Mouse (Mus musculus): ENCODE data around the gene Zfp607a. TPM values are rescaled to one million over a fixed set of nuclear protein-coding genes. Genes with fewer than 3 reads are reported as not detected.
A peak's percentile ranks its signal among the peaks of the same experiment; 100 is the strongest.
"Not testable (repeated sequence)": the region's sequence is repeated elsewhere in the genome, so short reads cannot be mapped to it uniquely, and the experiment has no call there.

Zfp607a gene
- polyA plus RNA-seq, 1 experiment from 2014 or later, result 3.9 TPM

DNA sequence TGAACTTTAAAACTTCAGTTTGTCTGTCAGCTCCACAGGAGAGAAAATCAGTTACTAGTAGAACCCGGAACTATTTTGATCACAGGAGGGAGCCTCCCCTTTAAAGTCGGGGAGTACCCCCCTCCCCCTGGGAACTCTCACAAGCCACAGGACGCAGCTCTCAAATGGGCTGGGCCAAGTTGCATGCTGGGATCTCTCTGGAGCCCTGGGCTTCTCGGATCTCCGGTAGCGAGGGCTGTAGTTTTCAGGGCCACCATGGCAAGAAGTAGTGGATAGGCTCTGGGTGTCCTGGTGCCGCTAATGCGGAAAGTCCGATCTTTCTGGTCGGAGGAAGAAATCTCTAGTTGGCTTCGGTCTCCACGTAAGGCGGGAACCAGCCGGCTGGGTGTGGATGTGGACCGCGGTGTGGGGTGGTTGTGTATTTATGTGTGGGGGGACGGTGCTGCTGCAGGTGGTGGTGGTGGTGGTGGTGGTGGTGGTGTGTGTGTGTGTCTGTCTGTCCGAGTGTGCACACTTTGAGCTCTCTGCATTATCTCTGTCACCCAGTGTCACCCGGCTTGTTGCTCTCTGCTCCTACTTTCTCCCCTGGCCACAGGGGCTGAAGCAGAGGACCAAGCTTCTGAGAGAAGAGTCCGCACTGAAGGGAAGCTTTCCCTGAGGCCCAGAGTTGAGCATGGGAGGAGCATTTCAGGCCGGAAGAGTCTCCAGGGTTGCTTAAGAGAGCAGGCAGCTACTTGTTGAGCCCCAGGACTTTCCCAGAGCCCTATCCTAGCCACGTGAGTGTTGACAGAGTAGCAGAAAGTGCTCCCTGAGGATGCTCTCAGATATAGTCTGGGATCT, 3.3 kb downstream of the Zfp607a start:
- H3K4me2 ChIP-seq (replicated peaks; ENCODE audit: low read depth, low read length), result peak overlapping the region; percentile 58
- peak overlapping the region; percentile 76 for H3K9ac ChIP-seq (replicated peaks; ENCODE audit: low read length)
- 0% methylated on average over 22 of the region's 22 CpGs for WGBS
- H3K4me1 ChIP-seq (ENCODE audit: insufficient read depth, low read length), result peaks cover 6% of the 10 kb centered on the region; the same call in 1 of the 2 replicates
- peak; percentile 95 for ATAC-seq (ENCODE audit: low FRiP score, low TSS enrichment)
- peaks cover 17% of the 10 kb centered on the region; the same call in 1 of the 2 replicates for H3K36me3 ChIP-seq (ENCODE audit: insufficient read depth, low read length)
- H3K27ac ChIP-seq (ENCODE audit: low read length), result peak overlapping the region; percentile 83
- H3K9me3 ChIP-seq (ENCODE audit: low read length), result no peaks in the 10 kb centered on the region
- peak overlapping the region; percentile 70 for H3K4me3 ChIP-seq (ENCODE audit: low read length)
- H3K27me3 ChIP-seq (ENCODE audit: insufficient read depth, low read length), result no peaks in the 10 kb centered on the region

- H3K27ac ChIP-seq (ENCODE audit: low read length); H3K27me3 ChIP-seq (ENCODE audit: insufficient read depth, low read length); H3K9me3 ChIP-seq (ENCODE audit: low read length); H3K4me1 ChIP-seq (ENCODE audit: insufficient read depth, low read length); H3K4me2 ChIP-seq (replicated peaks; ENCODE audit: low read depth, low read length); ATAC-seq (ENCODE audit: low FRiP score, low TSS enrichment); H3K9ac ChIP-seq (replicated peaks; ENCODE audit: low read length); H3K4me3 ChIP-seq (ENCODE audit: low read length): not testable (repeated sequence)
- WGBS, result 79% methylated on average over 5 of the region's 5 CpGs
- peaks cover 30% of the 10 kb centered on the region for H3K36me3 ChIP-seq (ENCODE audit: insufficient read depth, low read length)
These were observed 5.3 kb downstream of the Zfp607a start for GRCm38 (mm10) chr7:27862578-27862977.

DNA sequence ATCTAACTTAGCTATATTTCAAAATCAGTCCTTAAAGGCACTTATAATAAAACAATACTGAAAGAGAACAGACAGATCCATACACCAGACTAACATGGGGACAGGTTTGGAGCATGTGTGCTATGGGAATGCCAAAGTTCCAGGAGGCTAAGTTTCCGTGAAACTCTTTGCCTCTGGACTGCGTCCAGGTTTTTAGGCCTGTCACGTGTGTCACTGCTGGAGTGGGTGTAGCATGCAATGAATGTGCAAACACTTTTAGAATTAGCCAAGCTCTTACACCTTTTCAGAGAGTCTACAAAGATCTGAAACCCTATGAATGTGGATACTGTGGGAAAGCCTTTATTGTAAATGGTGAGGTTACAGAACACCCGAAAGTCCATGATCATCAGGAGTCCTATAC, 24.4 kb downstream of the Zfp607a start:
- 93% methylated on average over 4 of the region's 4 CpGs for WGBS
- Histone ChIP-seq H3K4me1 (ENCODE audit: insufficient read depth, low read length) (no peaks in the 10 kb centered on the region), H3K36me3 (ENCODE audit: insufficient read depth, low read length) (peaks cover 64% of the 10 kb centered on the region), H3K27ac (ENCODE audit: low read length) (no peak overlapping the region), H3K4me3 (ENCODE audit: low read length) (no peak overlapping the region), H3K27me3 (ENCODE audit: insufficient read depth, low read length) (no peaks in the 10 kb centered on the region), H3K4me2 (replicated peaks; ENCODE audit: low read depth, low read length) (no peak overlapping the region), H3K9ac (replicated peaks; ENCODE audit: low read length) (no peak overlapping the region), H3K9me3 (ENCODE audit: low read length) (peaks cover 26% of the 10 kb centered on the region)
- no peak for ATAC-seq (ENCODE audit: low FRiP score, low TSS enrichment)

- H3K27ac ChIP-seq (ENCODE audit: low read length), result no peak overlapping the region
- no peaks in the 10 kb centered on the region for H3K27me3 ChIP-seq (ENCODE audit: insufficient read depth, low read length)
- 90% methylated on average over 4 of the region's 4 CpGs for whole genome bisulfite sequencing
- H3K4me2 ChIP-seq (replicated peaks; ENCODE audit: low read depth, low read length), result no peak overlapping the region
- no peak overlapping the region for H3K4me3 ChIP-seq (ENCODE audit: low read length)
- ATAC-seq (ENCODE audit: low FRiP score, low TSS enrichment), result no peak
- no peaks in the 10 kb centered on the region for H3K4me1 ChIP-seq (ENCODE audit: insufficient read depth, low read length)
- H3K9me3 ChIP-seq (ENCODE audit: low read length), result peaks cover 5% of the 10 kb centered on the region
- H3K36me3 ChIP-seq (ENCODE audit: insufficient read depth, low read length), result 0 out of 2 replicates have a peak, but pooled peaks cover 3% of the 10 kb centered on the region
- no peak overlapping the region for H3K9ac ChIP-seq (replicated peaks; ENCODE audit: low read length)
These were observed 43.3 kb downstream of the Zfp607a start for GRCm38 (mm10) chr7:27900601-27901000.

GRCm38 (mm10) chr7:27905061-27905848, 47.9 kb downstream of the Zfp607a start:
- Histone ChIP-seq H3K4me3 (ENCODE audit: low read length) (no peak overlapping the region), H3K4me2 (replicated peaks; ENCODE audit: low read depth, low read length) (no peak overlapping the region), H3K27ac (ENCODE audit: low read length) (no peak overlapping the region), H3K9ac (replicated peaks; ENCODE audit: low read length) (no peak overlapping the region), H3K27me3 (ENCODE audit: insufficient read depth, low read length) (no peaks in the 10 kb centered on the region), H3K4me1 (ENCODE audit: insufficient read depth, low read length) (no peaks in the 10 kb centered on the region), H3K36me3 (ENCODE audit: insufficient read depth, low read length) (peaks cover 11% of the 10 kb centered on the region; the same call in 1 of the 2 replicates), H3K9me3 (ENCODE audit: low read length) (peaks cover 3% of the 10 kb centered on the region; the same call in 1 of the 2 replicates)
- no peak for ATAC-seq (ENCODE audit: low FRiP score, low TSS enrichment)
- 68% methylated on average over 11 of the region's 11 CpGs for WGBS

DNA sequence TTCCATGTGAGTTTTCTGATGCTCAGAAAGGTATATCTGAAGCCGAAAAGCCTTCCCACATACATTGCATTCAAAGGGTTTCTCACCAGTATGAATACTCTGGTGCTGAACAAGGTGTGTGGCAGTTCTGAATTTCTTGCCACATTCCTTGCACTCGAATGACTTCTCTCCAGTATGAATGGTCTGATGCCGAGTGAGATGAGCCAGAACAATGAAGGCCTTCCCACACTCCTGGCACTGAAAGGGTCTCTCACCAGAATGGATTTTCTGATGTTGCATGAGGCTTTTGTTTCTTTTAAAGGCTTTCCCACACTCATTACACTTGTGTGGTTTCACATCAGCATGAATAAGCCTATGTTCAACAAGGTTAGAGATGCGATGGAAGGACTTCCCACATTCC, 53.6 kb downstream of the Zfp607a start:
- not testable (repeated sequence) for H3K4me3 ChIP-seq (ENCODE audit: low read length); H3K9ac ChIP-seq (replicated peaks; ENCODE audit: low read length)
- WGBS, result 87% methylated on average over 3 of the region's 4 CpGs

DNA sequence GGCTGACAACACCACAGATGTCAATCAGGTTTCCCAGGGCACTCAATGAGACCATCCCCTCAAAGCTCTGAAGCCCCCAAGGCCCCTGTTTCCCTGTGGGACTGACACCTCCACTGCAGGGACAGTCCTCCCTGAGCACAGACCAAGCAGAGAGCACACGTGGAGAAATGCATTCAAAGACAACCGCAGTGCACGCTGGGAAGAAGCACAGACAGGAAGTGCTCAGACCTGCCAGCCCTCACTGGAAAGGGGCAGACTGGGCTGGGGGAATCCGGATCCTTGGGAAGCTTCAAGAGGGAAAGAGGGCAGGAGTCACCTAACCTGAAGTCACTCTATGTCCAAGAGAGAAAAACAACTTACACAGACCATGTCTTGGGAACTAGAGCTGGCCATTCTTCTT, 69.7 kb downstream of the Zfp607a start:
- ATAC-seq (ENCODE audit: low FRiP score, low TSS enrichment); H3K9ac ChIP-seq (replicated peaks; ENCODE audit: low read length); H3K4me2 ChIP-seq (replicated peaks; ENCODE audit: low read depth, low read length); H3K36me3 ChIP-seq (ENCODE audit: insufficient read depth, low read length); H3K9me3 ChIP-seq (ENCODE audit: low read length); H3K27me3 ChIP-seq (ENCODE audit: insufficient read depth, low read length); H3K4me3 ChIP-seq (ENCODE audit: low read length); H3K27ac ChIP-seq (ENCODE audit: low read length); H3K4me1 ChIP-seq (ENCODE audit: insufficient read depth, low read length): not testable (repeated sequence)
- 55% methylated on average over 4 of the region's 4 CpGs for WGBS

More for the DNA sequence above, 53.6 kb downstream of the Zfp607a start:
- H3K27ac ChIP-seq (ENCODE audit: low read length); H3K4me1 ChIP-seq (ENCODE audit: insufficient read depth, low read length); ATAC-seq (ENCODE audit: low FRiP score, low TSS enrichment); H3K4me2 ChIP-seq (replicated peaks; ENCODE audit: low read depth, low read length); H3K27me3 ChIP-seq (ENCODE audit: insufficient read depth, low read length); H3K9me3 ChIP-seq (ENCODE audit: low read length): not testable (repeated sequence)
- peaks cover 20% of the 10 kb centered on the region; the same call in 1 of the 2 replicates for H3K36me3 ChIP-seq (ENCODE audit: insufficient read depth, low read length)

- H3K36me3 ChIP-seq (ENCODE audit: insufficient read depth, low read length), result peaks cover 8% of the 10 kb centered on the region
- ATAC-seq (ENCODE audit: low FRiP score, low TSS enrichment), result peak; percentile 86
- 0 out of 2 replicates have a peak within 1 kb of the TSS, but pooled peaks have one; percentile 35 for H3K27ac ChIP-seq (ENCODE audit: low read length)
- H3K9ac ChIP-seq (replicated peaks; ENCODE audit: low read length), result peak within 1 kb of the TSS; percentile 87
- H3K27me3 ChIP-seq (ENCODE audit: insufficient read depth, low read length), result no peaks in the 10 kb centered on the region
- peak within 1 kb of the TSS; percentile 70 for H3K4me2 ChIP-seq (replicated peaks; ENCODE audit: low read depth, low read length)
- H3K9me3 ChIP-seq (ENCODE audit: low read length), result no peaks in the 10 kb centered on the region
- H3K4me1 ChIP-seq (ENCODE audit: insufficient read depth, low read length), result peaks cover 11% of the 10 kb centered on the region; the same call in 1 of the 2 replicates
- H3K4me3 ChIP-seq (ENCODE audit: low read length), result peak within 1 kb of the TSS; percentile 73
- 4% methylated on average over 40 of the region's 40 CpGs for WGBS
These were observed 71.7 kb downstream of the Zfp607a start, which contains the start of gene Zfp974 for GRCm38 (mm10) chr7:27928818-27929695. Gene Zfp974 (minus strand): TSS chr7:27929460.
